Mouse (Mus musculus): ENCODE measurements around the gene Hint2. TPM values are rescaled to one million over a fixed set of nuclear protein-coding genes. Genes with fewer than 3 reads are reported as not detected.

The Hint2 gene
- 62.9 and 69.4 TPM in 2 replicates for polyA plus RNA-seq (2015; fragmentation: Nextera tagmentation; extraction: Ambion mirVana)

- H3K9ac ChIP-seq = peak within 1 kb of the TSS; percentile 89
- peak; percentile 95 for ATAC-seq (ENCODE audit: insufficient read depth)
- H3K4me3 ChIP-seq (replicated peaks) = peak within 1 kb of the TSS; percentile 91
- peak within 1 kb of the TSS; percentile 79 for H3K27ac ChIP-seq (replicated peaks)
- WGBS (ENCODE audit: insufficient replicate concordance) = 1% methylated on average over 34 of the region's 34 CpGs
- H3K27me3 ChIP-seq = peaks cover 26% of the 10 kb centered on the region
- peak within 1 kb of the TSS; percentile 91 for H3K4me2 ChIP-seq
- H3K4me1 ChIP-seq (replicated peaks) = peaks cover 32% of the 10 kb centered on the region
- no peaks in the 10 kb centered on the region for H3K9me3 ChIP-seq (replicated peaks)
- H3K36me3 ChIP-seq (replicated peaks) = no peaks in the 10 kb centered on the region
These were observed at the start of gene Hint2 for GRCm38 (mm10) chr4:43656339-43657109. Gene Hint2 (minus strand): TSS chr4:43656466.

- WGBS (ENCODE audit: insufficient replicate concordance) = 72% methylated on average over 13 of the region's 13 CpGs
- H3K4me3 ChIP-seq (replicated peaks) = no peak overlapping the region
- no peak overlapping the region for H3K27ac ChIP-seq (replicated peaks)
- ATAC-seq (ENCODE audit: insufficient read depth) = no peak
- no peaks in the 10 kb centered on the region for H3K36me3 ChIP-seq (replicated peaks)
- H3K27me3 ChIP-seq = peaks cover 7% of the 10 kb centered on the region; the same call in 1 of the 2 replicates
- no peak overlapping the region for H3K4me2 ChIP-seq
- no peaks in the 10 kb centered on the region for H3K9me3 ChIP-seq (replicated peaks)
- no peaks in the 10 kb centered on the region for H3K4me1 ChIP-seq (replicated peaks)
- H3K9ac ChIP-seq = no peak overlapping the region
These were observed 49.7 kb upstream of the Hint2 start for GRCm38 (mm10) chr4:43705991-43706390.

- no peak overlapping the region for H3K27ac ChIP-seq (replicated peaks)
- H3K36me3 ChIP-seq (replicated peaks) = no peaks in the 10 kb centered on the region
- no peak overlapping the region for H3K9ac ChIP-seq
- ATAC-seq (ENCODE audit: insufficient read depth) = no peak
- H3K4me2 ChIP-seq = no peak overlapping the region
- peaks cover 9% of the 10 kb centered on the region for H3K27me3 ChIP-seq
- H3K4me3 ChIP-seq (replicated peaks) = no peak overlapping the region
- no peaks in the 10 kb centered on the region for H3K9me3 ChIP-seq (replicated peaks)
- H3K4me1 ChIP-seq (replicated peaks) = no peaks in the 10 kb centered on the region
- 87% methylated on average over 8 of the region's 8 CpGs for WGBS (ENCODE audit: insufficient replicate concordance)
These were observed 47.6 kb upstream of the Hint2 start for GRCm38 (mm10) chr4:43703851-43704250.

- WGBS (ENCODE audit: insufficient replicate concordance) = 59% methylated on average over 6 of the region's 6 CpGs
- H3K4me2 ChIP-seq = no peak overlapping the region
These were observed 47.2 kb upstream of the Hint2 start for GRCm38 (mm10) chr4:43703439-43703838.

GRCm38 (mm10) chr4:43700707-43701106 is 44.4 kb upstream of the Hint2 start, which contains the start of gene Olfr70:
Gene Olfr70 (minus strand): TSS chr4:43700807.
- Histone ChIP-seq H3K27me3 (peaks cover 4% of the 10 kb centered on the region; the same call in 1 of the 2 replicates), H3K9ac (no peak within 1 kb of the TSS)

More at GRCm38 (mm10) chr4:43703439-43703838, 47.2 kb upstream of the Hint2 start:
- Histone ChIP-seq H3K4me3 (replicated peaks) (no peak overlapping the region), H3K27ac (replicated peaks) (no peak overlapping the region), H3K9ac (no peak overlapping the region), H3K4me1 (replicated peaks) (no peaks in the 10 kb centered on the region), H3K36me3 (replicated peaks) (no peaks in the 10 kb centered on the region), H3K27me3 (peaks cover 12% of the 10 kb centered on the region), H3K9me3 (replicated peaks) (no peaks in the 10 kb centered on the region)
- ATAC-seq (ENCODE audit: insufficient read depth) = no peak

GRCm38 (mm10) chr4:43696561-43696960 is 40.3 kb upstream of the Hint2 start:
- H3K36me3 ChIP-seq (replicated peaks) = no peaks in the 10 kb centered on the region
- WGBS (ENCODE audit: insufficient replicate concordance) = 88% methylated on average over 13 of the region's 13 CpGs
- H3K27ac ChIP-seq (replicated peaks) = no peak overlapping the region

More at GRCm38 (mm10) chr4:43700707-43701106, 44.4 kb upstream of the Hint2 start, which contains the start of gene Olfr70:
- Histone ChIP-seq H3K27ac (replicated peaks) (no peak within 1 kb of the TSS), H3K4me1 (replicated peaks) (peaks cover under 1% of the 10 kb centered on the region; the same call in 1 of the 2 replicates), H3K36me3 (replicated peaks) (no peaks in the 10 kb centered on the region), H3K4me2 (no peak within 1 kb of the TSS), H3K4me3 (replicated peaks) (no peak within 1 kb of the TSS), H3K9me3 (replicated peaks) (no peaks in the 10 kb centered on the region)
- 73% methylated on average over 6 of the region's 6 CpGs for WGBS (ENCODE audit: insufficient replicate concordance)
- no peak for ATAC-seq (ENCODE audit: insufficient read depth)

GRCm38 (mm10) chr4:43695249-43695671 is 39.0 kb upstream of the Hint2 start:
- no peak for ATAC-seq (ENCODE audit: insufficient read depth)
- Histone ChIP-seq H3K36me3 (replicated peaks) (no peaks in the 10 kb centered on the region), H3K4me3 (replicated peaks) (no peak overlapping the region), H3K27me3 (peaks cover 4% of the 10 kb centered on the region; the same call in 1 of the 2 replicates), H3K27ac (replicated peaks) (no peak overlapping the region), H3K4me1 (replicated peaks) (peaks cover 26% of the 10 kb centered on the region), H3K4me2 (no peak overlapping the region), H3K9ac (no peak overlapping the region), H3K9me3 (replicated peaks) (no peaks in the 10 kb centered on the region)
- 25% methylated on average over 9 of the region's 9 CpGs for WGBS (ENCODE audit: insufficient replicate concordance)

More at GRCm38 (mm10) chr4:43696561-43696960, 40.3 kb upstream of the Hint2 start:
- no peak overlapping the region for H3K4me3 ChIP-seq (replicated peaks)
- no peak overlapping the region for H3K9ac ChIP-seq
- H3K9me3 ChIP-seq (replicated peaks) = no peaks in the 10 kb centered on the region
- H3K4me1 ChIP-seq (replicated peaks) = peaks cover 26% of the 10 kb centered on the region
- H3K27me3 ChIP-seq = peaks cover 4% of the 10 kb centered on the region; the same call in 1 of the 2 replicates
- H3K4me2 ChIP-seq = no peak overlapping the region
- ATAC-seq (ENCODE audit: insufficient read depth) = no peak

GRCm38 (mm10) chr4:43694439-43695248 is 38.4 kb upstream of the Hint2 start:
- Histone ChIP-seq H3K9me3 (replicated peaks) (no peaks in the 10 kb centered on the region), H3K27me3 (peaks cover 4% of the 10 kb centered on the region; the same call in 1 of the 2 replicates), H3K4me1 (replicated peaks) (peaks cover 26% of the 10 kb centered on the region), H3K4me3 (replicated peaks) (no peak overlapping the region), H3K36me3 (replicated peaks) (no peaks in the 10 kb centered on the region), H3K9ac (no peak overlapping the region), H3K4me2 (no peak overlapping the region), H3K27ac (replicated peaks) (no peak overlapping the region)
- WGBS (ENCODE audit: insufficient replicate concordance) = 38% methylated on average over 1 of the region's 1 CpGs
- no peak; the same call in 1 of the 2 replicates for ATAC-seq (ENCODE audit: insufficient read depth)

GRCm38 (mm10) chr4:43693806-43694241 is 37.6 kb upstream of the Hint2 start:
- Histone ChIP-seq H3K27me3 (peaks cover 2% of the 10 kb centered on the region; the same call in 1 of the 2 replicates), H3K4me2 (no peak overlapping the region), H3K9me3 (replicated peaks) (no peaks in the 10 kb centered on the region), H3K36me3 (replicated peaks) (no peaks in the 10 kb centered on the region), H3K27ac (replicated peaks) (no peak overlapping the region), H3K9ac (no peak overlapping the region), H3K4me3 (replicated peaks) (no peak overlapping the region), H3K4me1 (replicated peaks) (peaks cover 26% of the 10 kb centered on the region)
- 15% methylated on average over 5 of the region's 5 CpGs for WGBS (ENCODE audit: insufficient replicate concordance)
- ATAC-seq (ENCODE audit: insufficient read depth) = no peak

- WGBS (ENCODE audit: insufficient replicate concordance) = 51% methylated on average over 5 of the region's 5 CpGs
- H3K27me3 ChIP-seq = no peaks in the 10 kb centered on the region
- H3K4me3 ChIP-seq (replicated peaks) = no peak overlapping the region
- no peaks in the 10 kb centered on the region for H3K36me3 ChIP-seq (replicated peaks)
- no peak for ATAC-seq (ENCODE audit: insufficient read depth)
- H3K9me3 ChIP-seq (replicated peaks) = no peaks in the 10 kb centered on the region
- H3K4me2 ChIP-seq = no peak overlapping the region
- H3K9ac ChIP-seq = no peak overlapping the region
- no peak overlapping the region for H3K27ac ChIP-seq (replicated peaks)
- peaks cover 26% of the 10 kb centered on the region for H3K4me1 ChIP-seq (replicated peaks)
These were observed 34.8 kb upstream of the Hint2 start for GRCm38 (mm10) chr4:43691026-43691425.

GRCm38 (mm10) chr4:43690021-43690420 is 33.8 kb upstream of the Hint2 start:
- Histone ChIP-seq H3K27me3 (no peaks in the 10 kb centered on the region; the same call in 1 of the 2 replicates), H3K9me3 (replicated peaks) (no peaks in the 10 kb centered on the region), H3K4me1 (replicated peaks) (peaks cover 18% of the 10 kb centered on the region), H3K4me3 (replicated peaks) (no peak overlapping the region), H3K4me2 (no peak overlapping the region), H3K9ac (no peak overlapping the region), H3K36me3 (replicated peaks) (no peaks in the 10 kb centered on the region), H3K27ac (replicated peaks) (no peak overlapping the region)
- WGBS (ENCODE audit: insufficient replicate concordance) = 85% methylated on average over 17 of the region's 17 CpGs
- no peak for ATAC-seq (ENCODE audit: insufficient read depth)
